Mouse (Mus musculus): ENCODE data around the gene Otx1.

GRCm38 (mm10) chr11:21968922-21969321 is 33.8 kb downstream of the Otx1 start:
- no peak for TF ChIP-seq POLR2A (IDR thresholded peaks at IDR 0.05; ENCODE audit: low read depth, low read length)
- TF ChIP-seq CTCF (IDR thresholded peaks at IDR 0.05; ENCODE audit: extremely low read depth, insufficient read length, insufficient replicate concordance, low read depth, low read length): no peak
